Mouse (Mus musculus) neural tube, embryonic 13.5 days (tissue): ENCODE results near the gene Maz. TPM values are rescaled to one million over a fixed set of nuclear protein-coding genes. Genes with fewer than 3 reads are reported as not detected.

Experiments
- ATAC-seq: fragments of 200-750 bp; cut with Nextera tagmentation; 2 replicates; pipeline ENCODE4 v1.8.0; 2017; ENCODE audit warnings: low read depth, mild to moderate bottlenecking, moderate TSS enrichment, moderate library complexity
- H3K27ac ChIP-seq: fragments of 300-500 bp; sonication (generic); replicated peaks from 2 replicates; pipeline ENCODE4 v1.5.1; 2015; ENCODE audit warnings: moderate library complexity, mild to moderate bottlenecking, inconsistent platforms
- H3K27me3 ChIP-seq: fragments of 300-500 bp; sonication (generic); 2 replicates; pipeline ENCODE4 v1.6.1; 2015; ENCODE audit warnings: mild to moderate bottlenecking, inconsistent platforms
- H3K36me3 ChIP-seq: fragments of 300-500 bp; sonication (generic); 2 replicates; pipeline ENCODE4 v1.6.1; 2015; ENCODE audit warnings: mild to moderate bottlenecking, inconsistent platforms
- H3K4me1 ChIP-seq: fragments of 300-500 bp; sonication (generic); replicated peaks from 2 replicates; pipeline ENCODE4 v1.6.1; 2015; ENCODE audit warnings: inconsistent platforms
- H3K4me2 ChIP-seq: fragments of 300-500 bp; sonication (generic); 2 replicates; pipeline ENCODE4 v1.6.1; 2015; ENCODE audit warnings: inconsistent platforms, mild to moderate bottlenecking, moderate library complexity
- H3K4me3 ChIP-seq: fragments of 300-500 bp; sonication (generic); 2 replicates; pipeline ENCODE4 v1.5.1; 2015; ENCODE audit warnings: mild to moderate bottlenecking, inconsistent platforms
- H3K9ac ChIP-seq: fragments of 300-500 bp; sonication (generic); 2 replicates; pipeline ENCODE4 v1.6.1; 2015; ENCODE audit warnings: moderate library complexity, mild to moderate bottlenecking, inconsistent platforms
- H3K9me3 ChIP-seq: fragments of 300-500 bp; sonication (generic); 2 replicates; pipeline ENCODE4 v1.6.1; 2016; ENCODE audit warnings: inconsistent platforms
- WGBS: fragments of 180-500 bp; shearing (Covaris S2); methylation state at CpG from one replicate; pipeline ENCODE4 v1.1.7; 2015; 5-methylcytosine and 5-hydroxymethylcytosine counted together
- polyA plus RNA-seq: library from polyadenylated mRNA; unstranded; fragments of >200 nt; fragmentation: Nextera tagmentation; extraction: Ambion mirVana; gene quantifications from 2 replicates; pipeline ENCODE4 v1.2.1, GENCODE M21; 2015

Gene Maz
- polyA plus RNA-seq, 1 experiment from 2014 or later, result 71.7 TPM

DNA sequence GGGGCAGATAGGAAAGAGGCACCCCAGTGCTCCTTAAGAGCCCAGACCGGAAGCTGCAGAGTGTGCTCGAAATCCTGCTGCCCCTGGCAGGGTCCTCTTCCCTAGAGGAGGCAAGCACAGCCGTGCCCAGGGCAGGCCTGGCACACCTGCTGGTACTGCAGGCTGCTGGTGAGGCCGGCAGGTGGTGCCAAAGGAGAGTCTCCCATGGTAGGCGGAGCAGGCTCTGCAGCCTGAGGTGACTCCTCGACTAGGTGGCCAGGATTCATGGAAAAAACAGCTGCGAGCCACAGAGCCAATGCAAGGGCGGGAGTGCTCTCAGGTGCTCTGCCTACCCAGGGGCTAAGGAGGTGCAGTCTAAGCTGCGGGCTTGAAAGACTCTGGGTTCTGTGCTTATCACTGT lies 40.5 kb downstream of the Maz start:
- Histone ChIP-seq H3K27ac (no peak overlapping the region), H3K9me3 (no peaks in the 10 kb centered on the region), H3K4me1 (no peaks in the 10 kb centered on the region), H3K27me3 (no peaks in the 10 kb centered on the region), H3K4me3 (no peak overlapping the region), H3K9ac (no peak overlapping the region), H3K4me2 (no peak overlapping the region), H3K36me3 (peaks cover 3% of the 10 kb centered on the region; the same call in 1 of the 2 replicates)
- no peak for ATAC-seq
- 52% methylated on average over 9 of the region's 9 CpGs for WGBS

GRCm38 (mm10) chr7:126984667-126985444 lies 42.0 kb downstream of the Maz start:
- no peaks in the 10 kb centered on the region for H3K27me3 ChIP-seq
- peaks cover 16% of the 10 kb centered on the region for H3K36me3 ChIP-seq
- H3K4me1 ChIP-seq, result no peaks in the 10 kb centered on the region
- H3K27ac ChIP-seq, result no peak overlapping the region
- no peak for ATAC-seq
- H3K9me3 ChIP-seq, result no peaks in the 10 kb centered on the region
- H3K4me3 ChIP-seq, result no peak overlapping the region
- H3K9ac ChIP-seq, result no peak overlapping the region
- H3K4me2 ChIP-seq, result no peak overlapping the region
- 58% methylated on average over 10 of the region's 10 CpGs for WGBS

DNA sequence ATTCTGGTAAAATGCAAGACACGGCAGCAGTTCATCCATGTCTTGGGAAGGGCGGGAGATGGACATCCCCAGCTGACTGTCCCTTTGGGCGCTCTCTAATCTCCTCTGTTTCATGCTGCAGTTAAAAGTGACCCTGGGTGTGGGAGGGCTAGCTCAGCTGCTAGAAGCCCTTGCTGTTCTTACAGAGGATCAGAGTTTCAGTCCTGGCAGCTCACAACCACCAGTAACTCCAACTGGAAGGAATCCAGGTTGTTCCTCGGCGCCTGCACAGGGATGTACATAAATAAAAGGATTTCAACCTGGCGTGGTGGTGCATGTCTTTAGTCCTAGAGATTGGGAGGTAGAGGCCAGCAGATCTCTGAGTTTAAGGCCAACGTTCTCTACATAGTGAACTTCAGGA lies 43.7 kb downstream of the Maz start:
- no peak overlapping the region for H3K4me3 ChIP-seq
- no peak overlapping the region for H3K27ac ChIP-seq
- no peak overlapping the region for H3K4me2 ChIP-seq
- no peak overlapping the region for H3K9ac ChIP-seq
- H3K4me1 ChIP-seq, result peaks cover 3% of the 10 kb centered on the region; the same call in 1 of the 2 replicates
- no peak for ATAC-seq
- peaks cover 34% of the 10 kb centered on the region for H3K36me3 ChIP-seq
- H3K27me3 ChIP-seq, result no peaks in the 10 kb centered on the region
- 83% methylated on average over 7 of the region's 7 CpGs for WGBS
- no peaks in the 10 kb centered on the region for H3K9me3 ChIP-seq

DNA sequence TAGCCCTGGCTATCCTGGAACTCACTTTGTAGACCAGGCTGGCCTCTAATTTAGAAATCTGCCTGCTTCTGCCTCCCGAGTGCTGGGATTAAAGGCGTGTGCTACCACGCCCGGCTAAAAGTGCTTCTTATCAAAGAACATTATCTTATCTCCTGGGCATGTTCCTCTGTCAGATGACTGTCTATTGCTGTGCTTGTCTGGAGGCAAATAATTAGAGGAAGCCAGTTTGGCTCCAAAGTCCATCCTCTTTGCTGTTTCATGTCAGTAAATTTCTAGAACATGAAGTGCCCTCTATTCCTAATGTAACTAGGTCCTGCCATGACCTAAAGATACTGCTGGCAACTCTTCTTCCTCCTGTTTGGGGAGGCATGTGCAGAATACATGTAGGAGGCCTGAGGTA lies 44.8 kb downstream of the Maz start:
- H3K9ac ChIP-seq, result no peak overlapping the region
- H3K4me1 ChIP-seq, result peaks cover 13% of the 10 kb centered on the region
- H3K4me3 ChIP-seq, result no peak overlapping the region
- H3K4me2 ChIP-seq, result no peak overlapping the region
- H3K27me3 ChIP-seq, result no peaks in the 10 kb centered on the region
- peaks cover 37% of the 10 kb centered on the region for H3K36me3 ChIP-seq
- no peak for ATAC-seq
- H3K27ac ChIP-seq, result no peak overlapping the region
- no peaks in the 10 kb centered on the region for H3K9me3 ChIP-seq
- 96% methylated on average over 4 of the region's 4 CpGs for WGBS

DNA sequence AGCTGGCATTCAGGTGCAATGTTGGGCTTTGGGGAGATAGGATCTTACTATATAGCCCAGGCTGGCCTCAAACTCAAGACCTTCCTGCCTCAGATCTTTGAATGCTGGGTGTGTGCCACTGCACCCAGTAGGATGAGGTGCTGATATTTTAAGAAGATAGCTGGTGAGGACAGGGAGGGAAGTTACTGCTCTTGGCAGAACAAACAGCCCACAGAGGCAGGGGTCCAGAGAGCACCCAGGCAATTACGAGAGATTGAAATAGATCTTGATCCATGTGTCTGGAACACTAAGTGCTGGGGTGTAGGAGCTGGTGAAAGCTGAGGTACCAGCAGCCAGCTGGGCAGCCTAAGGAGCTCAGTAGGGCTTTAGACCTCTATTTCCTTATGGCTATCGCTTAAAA lies 45.2 kb downstream of the Maz start:
- peaks cover 16% of the 10 kb centered on the region for H3K4me1 ChIP-seq
- no peak for ATAC-seq

GRCm38 (mm10) chr7:126978841-126979240 lies 48.0 kb downstream of the Maz start:
- 95% methylated on average over 6 of the region's 6 CpGs for WGBS
- Histone ChIP-seq H3K4me1 (peaks cover 20% of the 10 kb centered on the region), H3K4me3 (no peak overlapping the region), H3K27me3 (no peaks in the 10 kb centered on the region), H3K9ac (no peak overlapping the region), H3K36me3 (peaks cover 37% of the 10 kb centered on the region), H3K4me2 (no peak overlapping the region), H3K27ac (no peak overlapping the region), H3K9me3 (no peaks in the 10 kb centered on the region)
- no peak for ATAC-seq

More for the DNA sequence above, 45.2 kb downstream of the Maz start:
- no peak overlapping the region for H3K4me2 ChIP-seq
- 95% methylated on average over 2 of the region's 2 CpGs for WGBS
- no peak overlapping the region for H3K9ac ChIP-seq
- H3K27ac ChIP-seq, result no peak overlapping the region
- no peaks in the 10 kb centered on the region for H3K27me3 ChIP-seq
- H3K36me3 ChIP-seq, result peaks cover 37% of the 10 kb centered on the region
- no peak overlapping the region for H3K4me3 ChIP-seq
- no peaks in the 10 kb centered on the region for H3K9me3 ChIP-seq

GRCm38 (mm10) chr7:126976878-126977459 lies 49.9 kb downstream of the Maz start:
- WGBS, result 29% methylated on average over 14 of the region's 14 CpGs
- Histone ChIP-seq H3K36me3 (peaks cover 44% of the 10 kb centered on the region), H3K4me3 (peak overlapping the region; percentile 99), H3K27me3 (no peaks in the 10 kb centered on the region), H3K4me1 (peaks cover 20% of the 10 kb centered on the region), H3K27ac (peak overlapping the region; percentile 98), H3K9ac (peak overlapping the region; percentile 98), H3K9me3 (no peaks in the 10 kb centered on the region), H3K4me2 (peak overlapping the region; percentile 91)
- ATAC-seq, result no peak

DNA sequence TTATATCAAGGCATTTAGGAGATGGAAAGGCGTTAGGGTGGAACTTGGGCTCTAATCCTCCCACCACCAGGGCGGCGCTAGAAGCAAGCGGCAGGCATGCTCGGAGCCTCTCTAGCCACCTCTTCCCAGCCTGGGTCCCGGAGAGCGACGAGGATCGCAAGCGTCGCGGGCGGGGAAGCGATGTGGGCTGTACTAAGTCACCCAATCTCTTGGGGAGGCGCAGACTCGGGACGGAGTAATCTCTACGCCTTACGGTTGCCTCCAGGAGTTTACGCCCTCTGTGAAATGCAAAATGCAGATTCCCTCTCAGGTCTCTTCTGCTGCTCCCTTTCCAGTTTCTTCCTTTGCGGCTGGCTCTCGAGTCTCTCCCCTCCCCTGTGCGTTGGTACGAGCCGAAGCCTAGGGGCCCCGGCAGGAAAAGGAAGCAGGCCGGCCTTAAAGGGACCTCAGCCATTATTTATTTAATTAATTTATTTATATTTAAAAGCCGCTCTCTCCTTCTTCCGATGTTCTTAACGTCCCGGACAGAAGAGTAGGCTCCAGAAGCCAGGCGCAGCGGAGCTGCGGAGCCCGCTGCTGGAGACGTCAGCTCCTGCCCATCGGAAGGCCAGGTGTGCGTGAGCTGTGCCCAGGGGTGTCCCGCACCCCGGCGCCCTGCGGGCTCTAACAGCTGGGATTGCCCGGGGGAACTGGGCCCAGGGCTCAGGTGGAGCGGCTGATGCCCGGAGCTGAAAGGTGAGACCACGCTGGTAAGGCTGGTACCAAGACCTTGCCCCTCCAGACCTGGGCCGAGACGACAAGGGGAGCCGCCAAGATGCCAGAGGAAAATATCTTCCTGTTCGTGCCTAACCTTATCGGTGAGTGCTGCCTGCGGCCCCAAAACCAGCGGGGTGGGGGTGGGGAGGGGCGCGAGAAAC lies 50.6 kb downstream of the Maz start, which contains the start of gene Cdiptos:
TSS of gene Cdiptos (minus strand) at position 149 of the 917 bp plus-strand sequence.
- Histone ChIP-seq H3K4me2 (peak within 1 kb of the TSS; percentile 91), H3K4me1 (peaks cover 20% of the 10 kb centered on the region), H3K9me3 (no peaks in the 10 kb centered on the region), H3K27me3 (no peaks in the 10 kb centered on the region), H3K9ac (peak within 1 kb of the TSS; percentile 98), H3K4me3 (peak within 1 kb of the TSS; percentile 99), H3K36me3 (peaks cover 47% of the 10 kb centered on the region), H3K27ac (peak within 1 kb of the TSS; percentile 98)
- ATAC-seq, result peak; percentile 96
- WGBS, result under 1% methylated on average over 55 of the region's 55 CpGs

- no peaks in the 10 kb centered on the region for H3K27me3 ChIP-seq
- WGBS, result 0% methylated on average over 1 of the region's 1 CpGs
Measured at GRCm38 (mm10) chr7:126975893-126975949, 51.1 kb downstream of the Maz start, which contains the start of gene Cdipt. Gene Cdipt, plus strand, starts transcription at chr7:126975914.

DNA sequence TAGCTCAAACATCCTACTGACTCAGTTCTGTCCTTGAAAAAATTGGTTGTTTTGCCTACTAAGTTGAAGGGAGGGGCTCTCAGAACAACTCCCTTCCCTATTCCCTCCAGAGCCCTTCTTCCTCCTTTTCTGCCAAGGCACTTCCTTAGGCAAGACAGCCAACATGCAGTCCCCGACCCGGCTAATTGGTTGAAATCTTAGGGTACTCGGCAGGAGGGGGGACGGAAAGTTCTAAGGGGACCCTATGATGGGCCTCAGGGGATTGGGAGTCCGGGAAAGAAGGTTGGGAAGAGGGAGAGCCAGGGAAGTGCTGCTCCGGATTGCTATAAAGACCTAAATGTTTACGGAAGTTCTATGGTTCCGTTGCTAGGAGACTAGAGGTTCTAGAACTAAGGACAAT lies 51.3 kb downstream of the Maz start:
- peaks cover 49% of the 10 kb centered on the region for H3K36me3 ChIP-seq
- WGBS, result 11% methylated on average over 8 of the region's 8 CpGs
- H3K9me3 ChIP-seq, result no peaks in the 10 kb centered on the region
- peaks cover 20% of the 10 kb centered on the region for H3K4me1 ChIP-seq
- no peak overlapping the region for H3K9ac ChIP-seq
- H3K4me3 ChIP-seq, result peak overlapping the region; percentile 99
- H3K27ac ChIP-seq, result 0 out of 2 replicates have a peak overlapping the region, but pooled peaks have one; percentile 52
- H3K27me3 ChIP-seq, result no peaks in the 10 kb centered on the region
- peak overlapping the region; percentile 91 for H3K4me2 ChIP-seq
- peak; percentile 7 for ATAC-seq

More at GRCm38 (mm10) chr7:126975893-126975949, 51.1 kb downstream of the Maz start, which contains the start of gene Cdipt:
- peak within 1 kb of the TSS; percentile 98 for H3K27ac ChIP-seq
- ATAC-seq, result no peak
- H3K4me3 ChIP-seq, result peak within 1 kb of the TSS; percentile 99
- H3K9me3 ChIP-seq, result no peaks in the 10 kb centered on the region
- peaks cover 20% of the 10 kb centered on the region for H3K4me1 ChIP-seq
- peak within 1 kb of the TSS; percentile 91 for H3K4me2 ChIP-seq
- H3K9ac ChIP-seq, result peak within 1 kb of the TSS; percentile 98
- H3K36me3 ChIP-seq, result peaks cover 48% of the 10 kb centered on the region
